Mouse (Mus musculus) brain, embryonic 14.5 days (tissue): ENCODE data around the gene Troap.

Experiments used
- CTCF ChIP-seq: fragments of 200-500 bp; IDR thresholded peaks from 2 replicates; pipeline ENCODE4 v1.5.1; 2012; ENCODE audit warnings: inconsistent platforms, mild to moderate bottlenecking, moderate library complexity, borderline replicate concordance; ENCODE audit not compliant: insufficient read depth, insufficient read length; ENCODE audit errors: extremely low read depth
- POLR2A ChIP-seq: fragments of 200-500 bp; IDR thresholded peaks from 2 replicates; pipeline ENCODE4 v1.6.1; 2012; ENCODE audit warnings: mild to moderate bottlenecking, inconsistent platforms, borderline replicate concordance; ENCODE audit not compliant: poor library complexity, insufficient read depth, insufficient read length, severe bottlenecking; ENCODE audit errors: extremely low read depth

- TF ChIP-seq CTCF (no peak), POLR2A (no peak)
Observed at GRCm38 (mm10) chr15:99085997-99086396, 11.6 kb downstream of the Troap start.
